Mouse (Mus musculus) R1 (cell line): ENCODE measurements around the gene Fam196b.
A peak's percentile ranks its signal among the peaks of the same experiment; 100 is the strongest.

Experiments used
- DNase-seq: peaks from one replicate; pipeline ENCODE4 v3.0.0-alpha.2; 2018; ENCODE audit warnings: low read depth, low spot score

The Fam196b gene

DNA sequence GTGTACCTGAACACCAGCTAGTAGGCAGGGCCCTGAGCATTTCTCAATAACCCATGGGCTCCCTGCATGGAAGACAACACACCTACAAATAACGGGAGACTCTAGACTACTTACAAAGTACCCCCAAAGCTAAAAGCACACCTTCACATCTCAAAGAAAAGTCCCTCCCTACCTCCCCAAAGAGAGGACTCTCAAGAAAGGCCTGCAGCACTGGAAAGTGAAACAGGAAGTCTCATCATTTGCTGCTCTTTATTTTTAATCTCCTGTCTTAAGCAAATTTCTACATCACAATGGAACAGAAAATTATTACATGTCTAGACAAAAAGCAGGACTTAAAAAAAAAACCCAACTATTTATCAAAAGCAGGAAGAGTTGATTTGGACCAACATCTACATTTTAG lies 90.7 kb downstream of the Fam196b start:
- no peak for DNase-seq

DNA sequence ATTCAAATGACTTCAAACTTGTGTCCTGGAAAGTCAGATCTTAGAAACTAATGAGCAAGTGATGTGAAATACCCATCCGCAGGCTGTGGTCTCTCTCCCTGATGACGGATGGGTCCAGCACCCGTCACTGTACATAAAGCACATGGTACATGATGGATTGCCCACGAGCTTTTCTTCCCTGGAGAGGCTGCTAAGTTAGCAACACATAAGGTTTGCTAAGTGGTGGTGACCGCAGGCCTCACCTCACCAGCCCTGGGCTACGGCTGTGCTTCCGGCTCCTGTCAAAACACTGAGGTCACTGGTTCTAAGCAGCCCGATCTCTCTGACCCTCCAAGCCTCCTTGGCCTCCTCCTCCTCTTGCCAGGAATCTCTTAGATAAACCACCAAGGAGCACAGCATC lies 91.7 kb downstream of the Fam196b start:
- DNase-seq: no peak

DNA sequence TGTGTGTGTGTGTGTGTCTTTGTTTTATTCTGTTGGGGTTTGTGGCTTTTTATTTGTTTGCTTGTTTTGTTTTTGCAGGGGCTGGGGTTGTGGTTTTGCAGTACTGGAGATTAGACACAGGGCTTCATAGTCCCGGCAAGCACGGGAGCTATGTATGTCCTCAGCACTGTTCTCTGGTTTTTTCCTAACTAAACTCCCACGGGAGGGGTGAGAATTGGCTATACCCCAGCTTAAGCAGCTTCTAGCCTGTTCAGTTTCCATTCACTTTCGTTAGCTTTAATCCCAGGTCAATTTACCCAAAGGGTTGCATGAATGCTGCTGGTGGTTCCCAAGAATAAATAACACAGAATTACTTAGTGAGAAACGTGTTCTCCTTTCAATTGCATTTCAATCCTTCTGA lies 92.2 kb downstream of the Fam196b start:
- no peak for DNase-seq

DNA sequence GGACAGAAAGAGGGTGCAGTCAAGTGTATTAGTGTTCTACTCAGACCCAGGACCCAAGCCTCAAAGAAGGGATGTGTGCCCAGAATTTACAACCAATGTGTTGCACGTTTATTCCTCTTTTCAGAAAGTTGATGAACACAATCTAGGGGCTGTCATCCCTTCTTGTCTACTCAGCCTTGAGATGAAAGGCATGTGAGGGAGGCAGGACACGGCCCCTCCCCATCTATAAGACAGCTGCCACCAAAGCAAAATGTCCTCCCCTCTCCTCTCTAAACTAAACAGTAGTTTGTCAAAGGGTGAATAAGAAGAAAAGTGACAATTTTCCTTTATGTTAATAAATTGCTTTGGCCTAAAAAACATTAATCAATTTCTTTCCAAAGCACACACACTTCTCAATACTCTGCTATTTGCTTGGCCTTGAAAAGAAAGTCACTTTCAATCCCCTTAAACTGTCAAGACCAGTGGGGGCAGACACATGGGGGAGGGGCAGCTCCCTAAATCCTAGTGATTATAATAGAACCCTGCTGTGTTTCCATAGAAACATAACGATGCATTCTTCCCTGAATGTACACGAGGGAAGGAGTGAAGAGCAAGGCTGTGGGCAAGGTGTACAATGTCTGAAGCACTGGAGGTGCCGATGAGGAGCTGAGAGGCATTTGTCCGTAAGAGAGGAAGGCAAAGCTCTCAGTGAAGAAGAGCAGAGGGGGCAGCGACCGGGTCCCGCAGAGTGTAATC lies 101.4 kb downstream of the Fam196b start:
- DNase-seq: peak; percentile 61

DNA sequence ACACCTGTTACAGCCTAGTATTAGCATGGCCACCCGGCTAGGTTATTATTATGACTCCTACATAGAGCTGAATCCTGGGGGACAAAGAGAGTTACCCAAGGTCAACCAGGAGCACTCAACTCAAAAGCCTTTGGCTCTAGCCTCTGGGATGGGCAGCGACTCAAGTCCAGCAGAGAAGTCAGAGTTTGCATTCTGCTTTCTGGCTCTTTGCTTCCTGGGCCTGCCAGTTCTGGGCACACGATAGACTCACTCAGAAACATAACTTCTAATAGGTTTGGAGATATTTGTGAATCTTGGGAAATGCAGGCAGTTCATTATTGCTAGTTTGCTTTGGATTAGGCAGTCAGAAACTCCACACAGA lies 102.0 kb downstream of the Fam196b start:
- DNase-seq: no peak

DNA sequence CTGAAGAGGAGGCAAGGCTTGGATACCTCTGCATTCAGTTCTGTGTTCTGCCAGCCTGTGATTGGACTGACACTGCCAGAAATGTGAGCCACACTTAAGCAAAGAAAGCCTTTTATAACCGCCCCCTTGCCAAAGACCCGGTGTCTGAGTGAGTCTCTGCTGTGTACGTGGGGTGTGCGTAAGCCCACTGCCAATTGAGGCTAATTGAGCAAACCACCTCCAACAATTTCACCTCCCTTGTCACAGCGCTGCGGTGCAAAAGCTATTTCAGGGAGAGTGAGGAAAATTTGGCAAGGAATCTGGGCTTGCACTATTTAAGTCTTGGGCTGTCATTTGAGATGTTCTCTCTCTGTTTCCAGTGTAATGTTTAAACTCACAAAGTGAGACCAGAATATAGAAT lies 106.4 kb downstream of the Fam196b start:
- DNase-seq: no peak

DNA sequence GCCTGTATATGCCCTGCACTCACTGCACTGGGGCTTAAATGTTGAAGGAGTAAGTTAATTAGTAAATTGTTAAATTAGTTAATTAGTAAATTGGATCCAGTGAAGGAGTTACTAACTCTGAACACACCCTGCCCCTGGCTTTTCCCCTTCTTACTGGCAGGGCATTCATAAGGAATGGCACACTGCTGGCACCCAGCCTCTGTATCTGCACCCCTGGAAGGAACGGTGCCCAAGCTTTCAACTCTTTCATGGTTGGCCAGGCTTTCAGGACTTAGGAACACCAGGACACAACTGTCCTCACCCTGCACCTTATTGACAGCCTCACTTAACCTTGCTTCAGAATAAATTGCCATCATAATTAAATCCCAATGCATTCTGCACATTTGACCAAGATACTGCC lies 109.9 kb downstream of the Fam196b start:
- DNase-seq: no peak

DNA sequence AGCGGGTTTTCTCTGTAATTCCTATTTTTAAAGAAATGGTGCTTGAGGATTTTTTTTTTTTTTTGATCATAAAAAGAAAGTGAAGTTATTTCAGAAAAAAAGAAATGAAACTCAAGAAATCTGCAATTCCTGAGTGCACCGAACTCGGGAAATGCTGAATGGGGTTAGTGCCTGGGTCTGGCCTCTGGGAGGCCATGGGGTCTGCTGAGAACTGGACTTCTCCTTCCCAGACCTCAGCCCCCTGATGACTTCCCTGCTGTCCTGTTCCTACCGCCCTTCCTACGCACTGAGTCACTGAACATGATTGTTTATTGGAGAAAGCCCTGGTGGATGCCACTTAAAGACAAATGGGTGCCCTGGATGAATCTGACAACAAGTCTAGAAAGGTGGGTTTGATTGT lies 112.6 kb downstream of the Fam196b start:
- no peak for DNase-seq

DNA sequence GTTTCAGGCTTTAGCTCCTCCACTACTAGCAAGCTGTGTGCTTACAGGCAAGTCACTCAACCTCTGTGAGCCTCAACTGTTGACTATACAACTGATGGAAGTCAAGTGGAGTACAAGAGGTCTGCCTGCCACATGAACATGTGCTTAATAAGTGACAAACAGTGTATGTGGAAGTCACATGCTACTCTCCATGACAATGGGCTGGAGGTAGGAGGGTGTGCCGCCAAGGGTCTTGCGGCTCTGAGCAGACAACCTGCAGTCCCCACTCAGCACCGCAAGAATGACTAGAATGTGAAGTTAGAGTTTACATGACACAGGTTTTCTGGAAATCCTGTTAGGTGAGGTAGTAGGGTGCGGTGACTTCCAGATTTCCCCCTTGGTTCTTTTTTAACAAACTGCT lies 116.3 kb downstream of the Fam196b start:
- DNase-seq: peak; percentile 94

DNA sequence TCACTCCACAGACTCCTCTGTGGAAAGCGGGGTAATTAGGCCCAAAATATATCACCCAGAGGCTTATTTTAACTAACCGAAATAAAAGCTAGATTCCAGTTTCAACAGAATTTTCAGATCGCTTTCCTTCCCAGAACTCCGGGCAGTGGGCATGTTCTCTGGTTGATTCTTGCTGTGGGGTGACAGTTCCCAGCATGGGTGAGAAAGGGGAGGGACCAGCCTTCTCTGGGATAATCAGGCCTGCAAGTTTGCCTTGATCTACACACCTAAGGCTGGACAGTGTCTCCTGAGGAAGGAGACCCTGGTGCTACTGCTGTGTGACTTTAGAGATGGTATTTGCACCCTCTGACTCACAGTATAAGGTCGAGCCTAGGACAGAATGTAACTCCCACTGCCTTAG lies 116.7 kb downstream of the Fam196b start:
- peak; percentile 79 for DNase-seq

DNA sequence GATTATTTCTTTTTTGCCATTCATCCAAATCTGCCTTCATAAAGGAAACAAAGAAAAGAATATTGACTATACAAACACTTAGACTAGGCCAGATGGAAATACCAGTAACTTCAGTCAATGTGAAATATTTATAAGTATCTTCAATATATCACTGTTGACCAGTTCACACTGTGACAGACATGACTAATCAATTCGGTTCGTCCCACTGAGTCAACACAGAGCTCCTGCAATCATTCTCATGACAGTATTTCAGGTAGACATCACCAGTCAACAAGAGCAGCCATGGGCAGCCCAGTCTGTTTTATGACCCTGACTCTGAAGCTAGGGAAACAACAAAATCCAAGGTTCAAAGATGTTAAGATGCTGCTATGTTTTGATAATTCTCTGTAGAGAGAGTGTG lies 117.4 kb downstream of the Fam196b start:
- DNase-seq: no peak

DNA sequence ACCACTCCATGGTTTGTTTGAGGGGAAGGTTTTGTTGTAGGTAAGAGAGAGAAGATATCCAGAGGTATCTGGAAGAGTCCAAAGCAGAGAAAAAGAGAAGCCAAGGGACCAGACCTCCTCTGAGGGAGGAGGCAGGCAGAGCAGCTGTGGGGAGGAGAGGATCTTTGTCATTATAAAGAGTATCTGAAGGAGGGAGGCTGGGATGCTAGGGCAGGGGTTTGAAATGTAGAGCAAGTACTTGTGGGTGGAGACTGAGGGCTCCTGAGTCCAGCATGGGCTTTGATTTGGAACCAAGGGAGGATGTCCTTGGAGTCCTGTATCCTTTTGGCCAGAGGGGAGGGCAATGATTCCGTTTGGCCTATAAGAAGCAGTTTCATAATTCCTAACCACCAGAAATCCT lies 122.8 kb downstream of the Fam196b start:
- DNase-seq: peak; percentile 59

DNA sequence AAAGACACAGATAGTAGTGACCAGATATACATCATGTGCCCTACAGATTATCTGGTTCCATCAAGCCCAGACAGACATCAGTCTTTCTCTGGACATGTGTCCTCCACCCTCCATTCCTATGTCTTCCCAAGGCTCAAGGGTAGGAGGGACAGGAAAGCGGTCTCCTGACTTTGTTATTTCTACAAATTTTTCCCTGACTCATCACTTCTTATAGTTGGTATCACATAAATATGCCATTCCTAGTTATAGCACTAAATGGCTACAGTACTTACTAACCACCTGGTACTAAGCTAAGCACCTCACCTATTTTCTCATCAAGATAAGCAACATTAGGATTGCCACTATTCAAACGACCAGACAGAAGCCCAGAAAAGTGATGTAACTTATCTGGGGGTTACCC lies 123.8 kb downstream of the Fam196b start:
- DNase-seq: no peak

DNA sequence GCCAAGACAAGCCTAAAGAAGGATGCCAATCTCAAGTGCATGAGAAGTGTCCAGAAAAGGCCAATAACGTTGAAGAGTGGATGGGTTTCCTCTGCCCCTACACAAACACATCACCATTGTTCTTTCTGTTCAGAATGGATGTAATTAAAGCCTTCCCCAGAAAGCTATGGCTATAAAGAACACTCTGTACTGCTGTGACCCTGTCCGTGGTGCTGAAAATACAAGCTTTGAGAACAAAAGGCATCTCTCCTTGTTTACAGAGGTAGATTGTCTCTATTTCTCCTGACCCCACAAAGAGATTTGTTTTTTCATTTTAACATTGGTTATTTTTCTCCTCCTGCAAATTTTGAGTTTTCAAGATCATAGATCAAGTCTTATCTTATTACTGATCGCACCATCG lies 133.3 kb downstream of the Fam196b start:
- DNase-seq: peak; percentile 75

DNA sequence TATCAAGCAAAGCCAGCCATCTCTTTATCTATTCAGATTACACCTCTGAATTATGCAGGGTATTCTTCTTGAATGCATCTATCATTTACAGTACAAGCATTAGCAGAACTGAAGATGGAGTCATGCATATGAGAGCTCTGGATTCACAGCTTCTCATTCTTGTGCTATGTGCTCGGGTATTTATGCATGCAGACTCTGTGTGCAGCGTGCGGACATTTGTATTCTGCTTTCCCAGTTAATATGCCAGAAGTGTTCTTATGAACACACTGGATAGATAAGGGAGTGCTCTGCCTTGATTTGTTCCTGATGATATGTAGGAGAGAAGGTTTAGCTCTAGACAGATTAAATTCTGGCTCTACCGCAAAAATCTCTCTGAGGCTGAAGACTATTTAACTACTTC lies 135.3 kb downstream of the Fam196b start:
- DNase-seq: no peak

DNA sequence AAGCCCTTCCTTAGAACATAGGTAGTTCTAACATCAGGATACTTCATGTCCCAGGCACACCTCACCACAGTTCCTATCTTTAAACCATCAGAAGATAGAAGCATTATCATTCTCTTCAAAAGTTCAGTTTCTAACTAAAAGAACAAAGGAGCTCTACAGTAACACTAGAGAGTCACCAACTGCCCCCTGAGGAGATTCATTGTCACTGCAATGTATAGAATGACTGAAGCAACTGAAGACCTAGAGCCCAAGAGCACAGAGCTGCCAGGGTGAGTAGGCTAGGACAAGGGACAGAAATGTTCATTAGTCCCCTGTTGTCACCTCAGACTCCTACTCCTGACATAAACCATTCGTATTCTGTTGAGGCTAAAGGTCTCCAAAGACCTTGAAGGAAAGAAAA lies 152.4 kb downstream of the Fam196b start:
- DNase-seq: peak; percentile 23

DNA sequence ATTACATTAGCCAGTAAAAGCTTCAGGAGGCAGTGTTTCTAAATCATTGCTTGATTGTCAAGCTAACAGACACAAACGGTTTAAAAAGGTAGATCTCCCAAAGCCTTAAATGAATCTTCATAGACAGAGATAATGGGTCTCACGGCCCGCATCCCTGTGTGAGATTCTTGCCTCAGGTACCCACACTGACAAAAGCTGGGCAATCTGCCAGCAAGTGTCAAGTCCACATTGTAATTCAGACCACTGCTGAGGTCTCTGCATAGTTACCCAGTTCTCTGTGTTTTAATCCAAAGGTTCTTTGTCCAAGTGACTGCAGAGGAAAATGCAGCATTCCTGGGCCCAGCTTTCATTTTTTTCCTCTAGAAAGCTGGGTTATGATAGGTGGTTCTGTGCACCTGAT lies 153.9 kb downstream of the Fam196b start:
- DNase-seq: peak; percentile 64

DNA sequence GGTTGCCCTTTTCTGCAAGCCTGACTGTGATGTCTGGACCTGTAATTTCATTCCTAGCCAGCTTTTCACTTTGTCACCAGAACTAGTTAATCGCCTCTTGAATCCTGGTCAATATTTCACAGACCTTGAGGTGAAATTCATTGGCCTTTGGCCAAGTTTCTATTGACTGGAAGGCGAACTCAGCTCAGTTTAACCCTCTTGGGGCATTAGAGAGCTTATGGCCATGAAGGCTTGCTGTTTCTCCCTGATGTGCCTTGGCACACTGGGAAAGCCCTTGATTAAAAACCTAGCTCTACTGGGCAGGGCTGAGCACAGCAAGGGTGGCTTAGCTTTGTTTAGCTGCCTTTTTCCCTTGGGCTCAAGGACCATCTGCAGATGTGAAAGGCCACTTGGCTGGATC lies 155.2 kb downstream of the Fam196b start:
- DNase-seq: no peak
